Mouse (Mus musculus) heart, embryonic 10.5 days (tissue): ENCODE data around the gene Slc26a8. TPM values are rescaled to one million over a fixed set of nuclear protein-coding genes. Genes with fewer than 3 reads are reported as not detected.
A peak's percentile ranks its signal among the peaks of the same experiment; 100 is the strongest.

Source experiments
- DNase-seq: peaks from one replicate; pipeline ENCODE4 v3.0.0-alpha.2; 2017; ENCODE audit warnings: low spot score
- H3K27ac ChIP-seq: fragments of 300-500 bp; sonication (generic); 2 replicates; pipeline ENCODE4 v1.5.1; 2016; ENCODE audit warnings: mild to moderate bottlenecking
- H3K27me3 ChIP-seq: fragments of 300-500 bp; sonication (generic); 2 replicates; pipeline ENCODE4 v1.6.1; 2016; ENCODE audit warnings: mild to moderate bottlenecking; ENCODE audit not compliant: poor library complexity, insufficient read depth, severe bottlenecking
- H3K36me3 ChIP-seq: fragments of 300-500 bp; sonication (generic); 2 replicates; pipeline ENCODE4 v1.6.1; 2016; ENCODE audit warnings: mild to moderate bottlenecking, moderate library complexity
- H3K4me1 ChIP-seq: fragments of 300-500 bp; sonication (generic); 2 replicates; pipeline ENCODE4 v1.6.1; 2016; ENCODE audit warnings: mild to moderate bottlenecking
- H3K4me3 ChIP-seq: fragments of 300-500 bp; sonication (generic); 2 replicates; pipeline ENCODE4 v1.5.1; 2016; ENCODE audit warnings: mild to moderate bottlenecking, moderate library complexity
- H3K9me3 ChIP-seq: fragments of 300-500 bp; sonication (generic); 2 replicates; pipeline ENCODE4 v1.6.1; 2016; ENCODE audit warnings: mild to moderate bottlenecking, moderate library complexity
- WGBS: fragments of 180-500 bp; shearing (Covaris S2); methylation state at CpG from one replicate; pipeline ENCODE4 v1.1.7; 2016; 5-methylcytosine and 5-hydroxymethylcytosine counted together
- polyA plus RNA-seq: library from polyadenylated mRNA; unstranded; fragments of >200 nt; fragmentation: Nextera tagmentation; extraction: Ambion mirVana; gene quantifications from 2 replicates; pipeline ENCODE4 v1.2.1, GENCODE M21; 2016

Slc26a8 gene
- polyA plus RNA-seq, 1 experiment from 2014 or later = 0.15 TPM

DNA sequence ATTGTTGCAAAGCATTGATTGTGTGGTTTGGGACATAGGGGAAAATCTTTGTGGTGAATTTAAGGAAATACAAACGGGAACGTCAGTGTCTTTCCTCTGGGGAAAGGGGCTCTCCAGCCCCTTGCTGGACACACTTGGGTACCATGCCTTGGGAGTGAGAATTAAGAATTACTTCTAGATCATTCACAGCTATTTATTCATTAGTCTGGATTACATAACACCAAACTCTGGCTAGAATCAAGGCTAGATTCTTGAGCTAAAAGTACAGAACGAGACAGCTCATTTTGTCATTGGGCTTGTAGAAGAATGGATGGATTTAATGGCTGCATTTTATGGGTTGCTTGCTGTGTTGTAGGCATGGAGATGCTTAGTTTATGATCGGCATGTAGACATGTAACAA, 4.8 kb upstream of the Slc26a8 start:
- Histone ChIP-seq H3K27ac (no peak overlapping the region), H3K4me1 (peaks cover 48% of the 10 kb centered on the region), H3K36me3 (no peaks in the 10 kb centered on the region)

DNA sequence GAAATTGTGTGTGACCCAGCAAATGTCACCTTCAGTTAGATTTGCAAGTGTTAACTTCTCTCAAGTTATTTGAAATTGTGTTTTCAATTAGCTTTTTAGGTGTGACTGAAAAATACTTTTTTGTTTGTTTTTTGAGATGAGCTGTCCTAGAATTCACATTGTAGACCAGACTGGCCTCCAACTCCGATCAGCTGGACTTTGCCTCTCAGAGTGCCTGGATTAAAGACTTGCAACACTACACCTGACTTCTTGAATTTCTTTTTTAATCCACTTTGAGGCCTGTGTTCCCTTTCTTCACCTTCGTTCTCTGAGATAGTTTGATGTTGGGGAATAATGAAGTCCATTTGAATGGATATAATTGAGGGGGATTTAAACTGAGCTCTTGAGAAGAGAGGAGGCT, 4.0 kb upstream of the Slc26a8 start:
- Histone ChIP-seq H3K27ac (no peak overlapping the region), H3K4me1 (peaks cover 56% of the 10 kb centered on the region), H3K36me3 (no peaks in the 10 kb centered on the region), H3K27me3 (peaks cover 5% of the 10 kb centered on the region), H3K4me3 (no peak overlapping the region), H3K9me3 (no peaks in the 10 kb centered on the region)
- 88% methylated on average over 2 of the region's 2 CpGs for WGBS
- DNase-seq = no peak

More for the DNA sequence above, 4.8 kb upstream of the Slc26a8 start:
- 91% methylated on average over 4 of the region's 4 CpGs for WGBS
- no peaks in the 10 kb centered on the region for H3K27me3 ChIP-seq
- DNase-seq = no peak
- no peak overlapping the region for H3K4me3 ChIP-seq
- no peaks in the 10 kb centered on the region for H3K9me3 ChIP-seq

DNA sequence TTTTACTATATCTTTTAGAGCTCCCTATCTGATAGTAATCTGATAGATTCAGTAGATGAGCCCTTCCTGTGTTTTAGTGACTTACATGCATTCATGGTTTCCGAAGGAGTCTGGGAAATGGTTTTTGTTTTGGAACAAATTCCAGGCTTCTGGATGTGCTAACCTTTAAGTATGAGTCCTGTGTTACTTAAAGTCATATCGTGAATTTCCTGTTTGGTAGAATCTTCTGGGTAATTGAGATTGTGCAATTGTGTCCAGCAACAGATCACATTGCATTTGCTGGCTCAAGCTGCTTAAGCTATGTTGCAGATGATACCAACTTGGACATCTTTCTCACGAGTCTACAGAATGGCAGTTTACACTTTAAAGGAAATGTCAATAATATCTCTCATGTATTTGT, 3.1 kb upstream of the Slc26a8 start:
- Histone ChIP-seq H3K27ac (peak overlapping the region; percentile 98; the same call in 1 of the 2 replicates), H3K4me1 (peaks cover 53% of the 10 kb centered on the region), H3K27me3 (peaks cover 13% of the 10 kb centered on the region), H3K9me3 (no peaks in the 10 kb centered on the region), H3K4me3 (peak overlapping the region; percentile 98), H3K36me3 (no peaks in the 10 kb centered on the region)
- 48% methylated on average over 3 of the region's 3 CpGs for WGBS
- no peak for DNase-seq

DNA sequence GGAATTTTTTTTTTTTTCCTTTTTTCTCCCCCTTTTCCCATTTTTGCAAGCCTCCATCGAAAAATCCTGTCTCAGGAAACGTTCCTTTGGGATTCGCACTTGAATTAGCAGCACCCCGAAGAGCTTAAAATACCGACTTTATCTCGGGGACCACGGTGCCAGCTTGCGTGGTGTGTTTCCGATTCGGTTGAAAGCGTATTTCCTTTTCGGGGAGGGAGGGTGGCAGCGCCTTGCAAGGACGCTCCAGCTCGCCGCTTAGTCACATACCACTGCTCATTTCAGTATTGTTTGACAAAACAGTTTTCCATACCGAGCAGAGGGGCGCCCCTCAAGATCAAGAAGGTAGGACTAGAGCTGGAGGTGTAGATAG, 2.3 kb upstream of the Slc26a8 start:
- peak overlapping the region; percentile 98 for H3K4me3 ChIP-seq
- peaks cover 13% of the 10 kb centered on the region for H3K27me3 ChIP-seq
- no peaks in the 10 kb centered on the region for H3K36me3 ChIP-seq
- under 1% methylated on average over 18 of the region's 18 CpGs for WGBS
- H3K27ac ChIP-seq = peak overlapping the region; percentile 98
- no peaks in the 10 kb centered on the region for H3K9me3 ChIP-seq
- H3K4me1 ChIP-seq = peaks cover 48% of the 10 kb centered on the region
- DNase-seq = no peak

DNA sequence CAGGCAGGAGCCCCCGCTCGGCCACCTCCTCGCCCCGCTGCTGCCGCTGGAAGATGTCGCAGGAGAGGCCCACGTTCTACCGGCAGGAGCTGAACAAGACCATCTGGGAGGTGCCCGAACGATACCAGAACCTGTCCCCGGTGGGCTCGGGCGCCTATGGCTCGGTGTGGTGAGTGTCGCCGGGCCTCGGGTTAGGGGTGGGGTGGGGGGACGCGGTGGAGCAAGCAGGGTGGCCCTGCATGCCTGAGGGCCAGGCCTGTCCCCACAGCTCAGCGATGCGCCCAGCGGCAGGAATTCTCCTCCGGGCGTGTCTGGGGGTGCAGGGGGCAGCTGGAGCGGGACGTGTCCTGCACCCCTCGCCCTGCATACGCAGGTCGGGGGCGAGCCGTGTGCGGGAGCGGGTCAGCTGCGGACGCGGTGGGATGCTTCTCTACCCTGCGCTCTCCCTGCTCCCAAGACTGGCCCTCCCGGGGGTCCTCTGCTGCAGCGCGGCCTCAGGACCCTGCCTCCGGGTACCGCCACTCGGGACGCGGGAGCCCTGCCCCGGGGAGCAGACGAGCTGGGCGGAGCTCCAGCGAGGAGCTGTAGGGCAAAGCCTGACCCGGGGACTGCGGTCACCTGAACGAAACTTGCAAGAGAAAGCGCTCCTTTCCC, 1.8 kb upstream of the Slc26a8 start:
- WGBS = 0% methylated on average over 53 of the region's 53 CpGs
- peak; percentile 85 for DNase-seq

GRCm38 (mm10) chr17:28690776-28691686, 998 bp upstream of the Slc26a8 start, which contains the start of gene Mapk14:
Gene Mapk14, plus strand, starts transcription at chr17:28691329.
- no peaks in the 10 kb centered on the region for H3K36me3 ChIP-seq
- peaks cover 38% of the 10 kb centered on the region for H3K4me1 ChIP-seq
- no peaks in the 10 kb centered on the region for H3K9me3 ChIP-seq
- H3K27me3 ChIP-seq = peaks cover 13% of the 10 kb centered on the region
- peak within 1 kb of the TSS; percentile 98 for H3K27ac ChIP-seq
- peak within 1 kb of the TSS; percentile 98 for H3K4me3 ChIP-seq
- peak; percentile 100 for DNase-seq
- under 1% methylated on average over 86 of the region's 86 CpGs for WGBS

More for the DNA sequence above, 1.8 kb upstream of the Slc26a8 start:
- H3K4me3 ChIP-seq = peak overlapping the region; percentile 98
- peaks cover 13% of the 10 kb centered on the region for H3K27me3 ChIP-seq
- H3K27ac ChIP-seq = peak overlapping the region; percentile 98
- peaks cover 46% of the 10 kb centered on the region for H3K4me1 ChIP-seq
- H3K36me3 ChIP-seq = no peaks in the 10 kb centered on the region
- H3K9me3 ChIP-seq = no peaks in the 10 kb centered on the region

GRCm38 (mm10) chr17:28687354-28687753, 2.7 kb downstream of the Slc26a8 start:
- Histone ChIP-seq H3K36me3 (no peaks in the 10 kb centered on the region), H3K9me3 (no peaks in the 10 kb centered on the region), H3K27me3 (peaks cover 13% of the 10 kb centered on the region), H3K4me1 (peaks cover 20% of the 10 kb centered on the region), H3K27ac (no peak overlapping the region), H3K4me3 (no peak overlapping the region)
- 18% methylated on average over 4 of the region's 4 CpGs for WGBS
- no peak for DNase-seq

GRCm38 (mm10) chr17:28684631-28685030, 5.4 kb downstream of the Slc26a8 start:
- no peak for DNase-seq
- Histone ChIP-seq H3K4me1 (peaks cover 12% of the 10 kb centered on the region), H3K27ac (no peak overlapping the region), H3K4me3 (no peak overlapping the region), H3K9me3 (no peaks in the 10 kb centered on the region), H3K27me3 (peaks cover 13% of the 10 kb centered on the region), H3K36me3 (no peaks in the 10 kb centered on the region)
- WGBS = 84% methylated on average over 19 of the region's 19 CpGs

DNA sequence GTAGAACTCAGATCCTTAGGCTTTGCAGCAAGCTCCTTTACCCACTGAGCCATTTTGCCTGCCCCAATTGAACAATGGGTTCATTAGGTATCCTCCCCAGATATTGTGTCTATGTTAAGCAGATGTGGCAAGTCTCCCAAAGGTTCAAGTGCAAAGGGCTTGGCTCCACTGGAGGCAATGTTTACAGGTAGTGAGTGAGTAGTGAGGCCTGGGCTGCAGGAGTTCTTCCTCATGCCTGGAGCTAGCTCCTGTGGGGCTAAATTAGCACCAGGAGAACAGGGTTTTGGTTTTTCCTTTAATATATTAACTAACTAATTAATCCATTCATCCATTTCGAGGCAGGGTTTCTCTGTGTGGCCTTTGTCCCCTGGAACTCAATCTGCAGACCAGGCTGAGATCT, 6.4 kb downstream of the Slc26a8 start:
- H3K4me3 ChIP-seq = no peak overlapping the region
- no peaks in the 10 kb centered on the region for H3K9me3 ChIP-seq
- 61% methylated on average over 1 of the region's 1 CpGs for WGBS
- no peak for DNase-seq
- peaks cover 6% of the 10 kb centered on the region for H3K4me1 ChIP-seq
- no peaks in the 10 kb centered on the region for H3K36me3 ChIP-seq
- no peak overlapping the region for H3K27ac ChIP-seq
- 0 out of 2 replicates have a peak, but pooled peaks cover 6% of the 10 kb centered on the region for H3K27me3 ChIP-seq

DNA sequence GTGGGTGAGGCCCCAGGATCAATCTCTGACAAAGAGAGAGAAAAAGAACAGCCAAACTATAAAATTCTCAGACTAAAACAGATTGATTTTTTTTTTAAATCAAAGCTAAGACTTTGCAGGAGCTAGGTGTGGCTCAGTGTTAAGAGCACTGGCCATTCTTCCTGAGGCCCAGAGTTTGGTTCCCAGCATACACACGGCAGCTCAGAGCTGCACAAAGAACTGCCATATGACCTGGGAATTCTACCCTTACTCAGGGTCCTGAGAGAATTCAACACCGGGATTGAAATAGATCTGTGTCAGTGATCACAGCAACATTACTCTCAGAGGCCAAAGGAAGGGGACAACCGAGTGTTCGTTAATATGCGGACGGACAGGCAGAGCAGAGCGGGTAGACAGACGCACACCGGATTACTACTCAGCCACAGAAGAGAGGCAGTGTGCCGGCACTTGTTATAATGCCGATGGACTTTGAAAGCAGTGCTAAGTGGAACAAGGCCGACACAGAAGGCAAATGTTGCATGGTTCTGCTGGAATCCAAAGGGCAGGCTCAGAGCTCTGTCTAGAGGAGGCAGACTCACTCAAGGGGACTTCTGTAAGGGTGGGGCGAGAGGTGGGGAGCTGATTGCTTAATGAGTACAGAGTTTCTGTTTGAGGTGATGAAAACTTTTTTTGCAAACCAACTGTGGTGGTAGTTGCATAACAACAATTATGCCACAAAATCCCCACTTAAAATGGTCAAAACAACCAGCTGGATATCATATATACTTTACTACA, 7.5 kb downstream of the Slc26a8 start:
- Histone ChIP-seq H3K27ac (no peak overlapping the region), H3K27me3 (no peaks in the 10 kb centered on the region), H3K9me3 (no peaks in the 10 kb centered on the region), H3K36me3 (no peaks in the 10 kb centered on the region), H3K4me3 (no peak overlapping the region), H3K4me1 (peaks cover 5% of the 10 kb centered on the region)
- 87% methylated on average over 13 of the region's 13 CpGs for WGBS
- no peak for DNase-seq

DNA sequence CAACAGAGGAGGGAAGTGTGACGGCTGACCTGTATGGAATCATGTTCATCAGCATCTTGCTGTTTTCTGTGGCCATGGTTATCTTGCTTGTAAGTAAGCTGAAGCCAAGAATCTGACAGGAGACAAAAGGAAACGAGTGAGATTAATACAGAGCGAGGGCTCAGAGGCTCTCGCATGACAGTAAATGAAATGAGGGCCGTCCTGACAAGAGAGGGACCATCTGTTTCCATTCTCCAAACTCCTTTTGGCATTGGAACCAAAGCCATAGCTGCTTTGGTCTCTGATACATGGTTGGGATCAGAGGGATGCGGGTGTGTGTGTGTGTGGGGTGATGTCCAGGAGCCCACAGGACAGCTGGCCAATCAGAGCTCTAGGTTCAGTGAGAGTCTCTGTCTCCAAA, 30.5 kb downstream of the Slc26a8 start:
- H3K27ac ChIP-seq = no peak overlapping the region
- no peak for DNase-seq
- H3K4me3 ChIP-seq = no peak overlapping the region
- 64% methylated on average over 6 of the region's 6 CpGs for WGBS
- H3K4me1 ChIP-seq = peaks cover 7% of the 10 kb centered on the region; the same call in 1 of the 2 replicates
- no peaks in the 10 kb centered on the region for H3K27me3 ChIP-seq
- H3K36me3 ChIP-seq = no peaks in the 10 kb centered on the region
- H3K9me3 ChIP-seq = no peaks in the 10 kb centered on the region

DNA sequence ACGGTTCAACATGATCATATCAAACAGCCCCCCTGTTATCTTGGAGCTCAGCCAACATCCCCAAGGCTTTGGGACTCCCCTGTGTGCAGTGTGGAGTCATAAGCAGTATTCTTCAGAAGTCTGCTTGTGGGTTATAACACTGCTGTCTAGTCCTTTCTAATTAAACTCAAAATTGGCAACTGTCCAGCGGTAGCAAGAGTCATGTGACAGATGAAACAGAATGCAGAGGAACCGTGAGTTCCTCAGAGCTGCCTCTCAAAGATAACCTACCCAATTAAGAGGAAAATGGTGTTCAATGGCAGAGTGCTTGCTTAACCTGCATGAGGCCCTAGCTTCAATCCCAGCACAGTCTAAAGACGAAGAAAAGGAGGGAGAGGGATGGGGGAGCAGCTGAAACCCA, 32.1 kb downstream of the Slc26a8 start:
- WGBS = 48% methylated on average over 4 of the region's 4 CpGs
- no peaks in the 10 kb centered on the region for H3K36me3 ChIP-seq
- H3K4me1 ChIP-seq = peaks cover 7% of the 10 kb centered on the region; the same call in 1 of the 2 replicates
- H3K27ac ChIP-seq = no peak overlapping the region
- H3K4me3 ChIP-seq = no peak overlapping the region
- no peak for DNase-seq
- no peaks in the 10 kb centered on the region for H3K9me3 ChIP-seq
- H3K27me3 ChIP-seq = no peaks in the 10 kb centered on the region
